25 mouse cellular contexts compared by ENCODE assay signal in genomic region chr14:121985477-121985876, GRCm38 (mm10). TPM values are rescaled to one million over a fixed set of nuclear protein-coding genes. Genes with fewer than 3 reads are reported as not detected.
DNase-seq lines count a peak whose midpoint lies in the region; ATAC-seq and TF ChIP-seq lines count a peak whose summit lies in the region.
"Had no signal": no experiment of that assay in that cellular context is flagged by ENCODE, and none has a peak within 500 bp of the region (broad histone marks: within the 10 kb centered on the region; RNA-seq: fewer than 3 reads in every experiment).

No protein-coding gene starts in this region.

- H3K36me3 ChIP-seq in G1E (replicated peaks), result peaks cover 66% of the 10 kb centered on the region
- H3K36me3 ChIP-seq in intestine, embryonic 16.5 days (ENCODE audit: control insufficient read depth, insufficient read depth, low read length), result no peaks in the 10 kb centered on the region
- H3K36me3 ChIP-seq: neural tube, embryonic 12.5 days had no signal

- no peak for TF ChIP-seq CTCF in G1E (IDR thresholded peaks at IDR 0.05; ENCODE audit: low read depth, low read length)

- H3K9me3 ChIP-seq in G1E (replicated peaks), result no peaks in the 10 kb centered on the region
- H3K9me3 ChIP-seq in intestine, embryonic 16.5 days (ENCODE audit: control insufficient read depth, low read length), result no peaks in the 10 kb centered on the region
- H3K9me3 ChIP-seq: embryonic facial prominence, embryonic 10.5 days; limb, embryonic 13.5 days; neural tube, embryonic 12.5 days had no signal

- WGBS in intestine, embryonic 16.5 days, result 74% methylated on average over 3 of the region's 3 CpGs

- peak; percentile 58 for ATAC-seq in G1E (ENCODE audit: extremely low read depth, insufficient number of reproducible peaks, low FRiP score, poor library complexity, severe bottlenecking)
- ATAC-seq in megakaryocyte-erythroid progenitor cell, adult 5-6 weeks (replicated peaks; ENCODE audit: low FRiP score, low TSS enrichment, poor library complexity, severe bottlenecking), result peak; percentile 48; the same call in 1 of the 2 replicates
- ATAC-seq in intestine, embryonic 16.5 days, result no peak
- ATAC-seq: activated CD4-positive, CD25-positive, alpha-beta regulatory T cell, adult 4 months; forebrain, embryonic 16.5 days; intestine, postnatal 0 days; midbrain, embryonic 16.5 days had no signal

- H3K27me3 ChIP-seq in G1E (ENCODE audit: insufficient read depth, low read length), result no peaks in the 10 kb centered on the region
- no peaks in the 10 kb centered on the region for H3K27me3 ChIP-seq in intestine, embryonic 16.5 days (replicated peaks; ENCODE audit: control insufficient read depth, insufficient read depth, low read length)
- H3K27me3 ChIP-seq: limb, embryonic 13.5 days; neural tube, embryonic 12.5 days had no signal

- no peak overlapping the region for H3K4me2 ChIP-seq in intestine, embryonic 16.5 days (ENCODE audit: low read depth, low read length)
- H3K4me2 ChIP-seq: heart, embryonic 11.5 days; hindbrain, embryonic 14.5 days; limb, embryonic 13.5 days; neural tube, embryonic 12.5 days had no signal

- DNase-seq in layer of hippocampus, adult 9-11 months, result peak; percentile 53
- DNase-seq in layer of hippocampus, adult 11-12 months (ENCODE audit: low spot score), result no peak
- DNase-seq in G1E (ENCODE audit: low spot score), result peak; percentile 56
- DNase-seq in urinary bladder, postnatal 36 days (ENCODE audit: low spot score in 2 of 2), result no peak
- DNase-seq in gastrocnemius, adult 18-20 months (ENCODE audit: low spot score), result no peak
- DNase-seq: adrenal gland, postnatal 25 days; cerebellum, postnatal 14 days; gastrocnemius, postnatal 14 days; kidney, postnatal 25 days; lung, postnatal 14 days; right cerebral cortex, postnatal 4 days had no signal

- no peak overlapping the region for H3K4me3 ChIP-seq in G1E (ENCODE audit: low read depth, low read length)
- H3K4me3 ChIP-seq in brown adipose tissue, adult 24 weeks (ENCODE audit: insufficient read depth, low read depth, low read length), result no peak overlapping the region
- H3K4me3 ChIP-seq in intestine, embryonic 16.5 days (ENCODE audit: low read length), result no peak overlapping the region
- H3K4me3 ChIP-seq: embryonic facial prominence, embryonic 10.5 days; erythroblast, embryonic 14.5 days; left cerebral cortex, adult 2 months; limb, embryonic 13.5 days; neural tube, embryonic 12.5 days had no signal

- H3K27ac ChIP-seq in brown adipose tissue, adult 24 weeks (replicated peaks; ENCODE audit: low read depth, low read length), result peak overlapping the region; percentile 27; the same call in 1 of the 2 replicates
- H3K27ac ChIP-seq in intestine, embryonic 16.5 days (ENCODE audit: low read length), result no peak overlapping the region
- H3K27ac ChIP-seq: embryonic facial prominence, embryonic 10.5 days; hindbrain, embryonic 14.5 days; left cerebral cortex, adult 2 months; limb, embryonic 13.5 days; neural tube, embryonic 12.5 days had no signal

- no peak overlapping the region for H3K9ac ChIP-seq in intestine, embryonic 16.5 days (ENCODE audit: low read depth, low read length)
- H3K9ac ChIP-seq: hindbrain, embryonic 14.5 days; limb, embryonic 13.5 days; neural tube, embryonic 12.5 days had no signal

- peaks cover 19% of the 10 kb centered on the region for H3K4me1 ChIP-seq in G1E (ENCODE audit: insufficient read depth, low read depth, low read length)
- peaks cover 12% of the 10 kb centered on the region for H3K4me1 ChIP-seq in brown adipose tissue, adult 24 weeks (ENCODE audit: control insufficient read depth, insufficient read depth, insufficient read length, low read length)
- H3K4me1 ChIP-seq in intestine, embryonic 16.5 days (ENCODE audit: control insufficient read depth, insufficient read depth, low read length), result 0 out of 2 replicates have a peak, but pooled peaks cover 4% of the 10 kb centered on the region
- H3K4me1 ChIP-seq: limb, embryonic 13.5 days; neural tube, embryonic 12.5 days had no signal

RNA-seq across cellular contexts. Expression of gene Gpr183, which starts 20.5 kb away (rescaled TPM):
- total RNA-seq in G1E (2014; fragmentation: Nextera tagmentation) (0.24 TPM in 1 of 2 replicates, not detected in the other), G1E (2017) (6.9 and 7.1 TPM in 2 replicates)
- 0.07 and 0.08 TPM in 2 replicates for polyA plus RNA-seq in G1E (2012)
- 1.3 TPM in 2 replicates for polyA plus RNA-seq in brown adipose tissue, adult 24 weeks (2012; ENCODE audit: insufficient read depth, insufficient read length, missing spikeins)
- total RNA-seq in megakaryocyte-erythroid progenitor cell, adult 5-6 weeks (2014; fragmentation: Nextera tagmentation), result 0.52 TPM in 1 of 2 replicates, not detected in the other
- total RNA-seq in megakaryocyte-erythroid progenitor cell, adult 5-6 weeks (2017), result 0.94 and 2.7 TPM in 2 replicates
- 3.7 and 4.1 TPM in 2 replicates for polyA plus RNA-seq in intestine, embryonic 16.5 days (2015; fragmentation: Nextera tagmentation; extraction: Ambion mirVana)
- under 1 TPM in 1 of 2 experiments, not detected in 1; 0.40 TPM for total RNA-seq in gastrocnemius, adult 18-20 months (2021)

RNA-seq across cellular contexts. Expression of gene Timm8a2, which starts 49.0 kb away (rescaled TPM):
- total RNA-seq in G1E (2014; fragmentation: Nextera tagmentation) (not detected in 2 replicates), G1E (2017) (0.35 TPM in 1 of 2 replicates, not detected in the other)
- 0.05 TPM in 1 of 2 replicates, not detected in the other for polyA plus RNA-seq in G1E (2012)
- not detected in 2 replicates for polyA plus RNA-seq in brown adipose tissue, adult 24 weeks (2012; ENCODE audit: insufficient read depth, insufficient read length, missing spikeins)
- total RNA-seq in megakaryocyte-erythroid progenitor cell, adult 5-6 weeks (2014; fragmentation: Nextera tagmentation), result not detected in 2 replicates
- total RNA-seq in megakaryocyte-erythroid progenitor cell, adult 5-6 weeks (2017), result not detected in 2 replicates
- not detected in 2 replicates for polyA plus RNA-seq in intestine, embryonic 16.5 days (2015; fragmentation: Nextera tagmentation; extraction: Ambion mirVana)
- total RNA-seq in gastrocnemius, adult 18-20 months (2021), result not detected
- total RNA-seq: adrenal gland, postnatal 25 days; gastrocnemius, postnatal 14 days; left cerebral cortex, adult 2 months had no signal
- polyA plus RNA-seq: activated CD4-positive, CD25-positive, alpha-beta regulatory T cell, adult 4 months; embryonic facial prominence, embryonic 10.5 days; erythroblast, embryonic 14.5 days; forebrain, embryonic 16.5 days; heart, embryonic 11.5 days; hindbrain, embryonic 14.5 days; intestine, postnatal 0 days; limb, embryonic 13.5 days; midbrain, embryonic 16.5 days; neural tube, embryonic 12.5 days had no signal

Comparison
In these comparisons a context has a peak if more than half of its experiments do, and no peak if none do; other contexts are left out.
1. DNase-seq: peak in layer of hippocampus, adult 9-11 months (single experiment) and G1E (single experiment); none in layer of hippocampus, adult 11-12 months (single experiment), urinary bladder, postnatal 36 days (0 of 2) and gastrocnemius, adult 18-20 months (single experiment).